Mouse (Mus musculus): ENCODE results near the gene Rftn1. TPM values are rescaled to one million over a fixed set of nuclear protein-coding genes. Genes with fewer than 3 reads are reported as not detected.
"Not testable (repeated sequence)": the region's sequence is repeated elsewhere in the genome, so short reads cannot be mapped to it uniquely, and the experiment has no call there.

Rftn1 gene
- polyA plus RNA-seq, 2 experiments: 14.6 to 15.0 TPM

DNA sequence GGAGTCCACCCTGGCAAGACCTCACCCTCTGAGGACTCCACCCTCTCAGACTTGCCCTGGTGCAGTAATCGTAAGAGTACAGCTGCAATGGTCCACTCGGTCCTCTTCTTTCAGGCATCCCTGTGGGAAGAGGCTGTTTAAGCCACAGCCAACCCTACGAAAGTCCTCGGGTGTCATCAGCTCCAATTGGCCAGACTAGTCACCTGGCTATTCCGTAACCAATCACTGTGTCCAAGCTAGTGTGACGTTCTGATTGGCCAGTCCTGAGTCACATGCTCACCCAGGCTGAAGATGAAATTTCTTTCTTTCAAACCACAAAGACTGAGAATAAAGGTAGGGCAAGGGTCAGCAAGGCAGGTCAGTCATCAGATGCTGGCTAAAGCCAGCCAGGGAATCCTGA, 19.4 kb upstream of the Rftn1 start:
- whole genome bisulfite sequencing: 91% methylated on average over 6 of the region's 6 CpGs
- H3K4me3 ChIP-seq (replicated peaks; ENCODE audit: low read length): no peak overlapping the region
- no peak overlapping the region for H3K4me2 ChIP-seq (replicated peaks; ENCODE audit: low read depth, low read length, severe bottlenecking)
- no peaks in the 10 kb centered on the region for H3K9me3 ChIP-seq (ENCODE audit: control insufficient read depth, low read length)
- H3K27ac ChIP-seq (replicated peaks; ENCODE audit: low read depth, low read length): no peak overlapping the region
- no peaks in the 10 kb centered on the region for H3K4me1 ChIP-seq (ENCODE audit: control insufficient read depth, insufficient read depth, low read length)
- no peaks in the 10 kb centered on the region for H3K27me3 ChIP-seq (ENCODE audit: control insufficient read depth, insufficient read depth, low read length)
- DNase-seq (ENCODE audit: low spot score) (no peak), ATAC-seq (ENCODE audit: low FRiP score, low read depth) (no peak)
- H3K36me3 ChIP-seq (ENCODE audit: control insufficient read depth, insufficient read depth, low read length): no peaks in the 10 kb centered on the region
- TF ChIP-seq POLR2A (IDR thresholded peaks at IDR 0.05; ENCODE audit: borderline replicate concordance, extremely low read depth, insufficient read depth, insufficient read length): no peak
- H3K9ac ChIP-seq (ENCODE audit: low read depth, low read length, severe bottlenecking): no peak overlapping the region

DNA sequence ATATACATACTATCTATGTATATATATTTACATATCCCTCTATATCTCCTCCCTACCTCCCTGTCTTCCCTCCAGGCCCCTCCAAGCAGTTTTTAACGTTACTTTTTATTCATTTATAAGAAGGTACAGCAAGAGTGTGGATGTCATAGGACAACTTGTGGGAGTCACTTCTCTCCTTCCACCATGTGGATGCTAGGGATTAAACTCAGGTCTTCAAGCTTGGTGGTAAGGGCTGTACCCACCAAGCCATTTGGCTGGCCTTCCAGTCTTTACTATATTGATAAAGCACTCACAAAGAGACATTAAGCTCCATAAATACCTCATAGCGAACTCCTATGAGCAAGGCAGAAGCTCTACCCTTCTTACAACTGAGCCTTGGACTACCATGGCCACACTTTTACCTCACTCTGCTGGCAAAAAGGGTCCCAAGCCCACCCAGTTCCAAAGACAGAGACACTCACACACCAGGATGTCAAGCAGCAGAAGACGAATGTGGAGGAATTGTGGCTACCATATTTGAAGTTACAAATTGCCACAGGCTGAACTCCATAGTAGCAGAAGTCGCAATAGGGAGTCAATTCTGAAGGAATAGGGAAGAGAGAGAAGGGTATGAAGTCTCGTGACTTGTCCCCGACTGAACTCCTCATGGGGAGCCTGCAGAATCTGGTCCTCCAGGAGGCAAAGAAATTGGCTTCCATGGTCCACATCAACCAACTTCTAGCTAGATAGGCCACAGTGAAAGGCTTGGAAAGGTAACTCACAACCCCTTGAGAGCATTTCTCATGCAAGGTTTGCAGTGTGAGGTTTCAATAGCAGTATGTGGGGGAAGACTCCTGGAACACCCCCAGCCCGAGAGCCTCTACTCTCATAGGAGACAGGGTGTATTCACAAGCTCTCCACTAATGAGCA, 17.9 kb upstream of the Rftn1 start:
- no peak for DNase-seq (ENCODE audit: low spot score)
- WGBS: 87% methylated on average over 7 of the region's 7 CpGs
- Histone ChIP-seq H3K9me3 (ENCODE audit: control insufficient read depth, low read length) (no peaks in the 10 kb centered on the region), H3K4me2 (replicated peaks; ENCODE audit: low read depth, low read length, severe bottlenecking) (no peak overlapping the region), H3K27ac (replicated peaks; ENCODE audit: low read depth, low read length) (no peak overlapping the region), H3K4me1 (ENCODE audit: control insufficient read depth, insufficient read depth, low read length) (no peaks in the 10 kb centered on the region), H3K4me3 (replicated peaks; ENCODE audit: low read length) (no peak overlapping the region), H3K9ac (ENCODE audit: low read depth, low read length, severe bottlenecking) (no peak overlapping the region), H3K27me3 (ENCODE audit: control insufficient read depth, insufficient read depth, low read length) (no peaks in the 10 kb centered on the region), H3K36me3 (ENCODE audit: control insufficient read depth, insufficient read depth, low read length) (no peaks in the 10 kb centered on the region)
- TF ChIP-seq POLR2A (IDR thresholded peaks at IDR 0.05; ENCODE audit: borderline replicate concordance, extremely low read depth, insufficient read depth, insufficient read length): no peak
- no peak for ATAC-seq (ENCODE audit: low FRiP score, low read depth)

DNA sequence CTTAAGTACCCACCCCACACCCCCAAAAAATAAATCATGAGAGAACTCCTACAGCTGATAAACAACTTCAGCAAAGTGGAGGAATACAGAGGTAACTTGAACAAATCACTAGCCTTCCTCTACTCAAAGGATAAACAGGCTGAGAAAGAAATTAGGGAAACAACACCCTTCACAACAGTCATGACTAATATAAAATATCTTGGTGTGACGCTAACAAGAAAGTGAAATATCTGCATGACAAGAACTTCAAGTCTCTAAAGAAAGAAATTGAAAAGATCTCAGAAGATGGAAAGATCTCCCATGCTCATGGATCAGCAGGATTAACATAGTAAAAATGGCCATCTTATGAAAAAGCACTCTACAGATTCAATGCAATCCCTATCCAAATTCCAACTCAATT, 15.8 kb upstream of the Rftn1 start:
- not testable (repeated sequence) for H3K36me3 ChIP-seq (ENCODE audit: control insufficient read depth, insufficient read depth, low read length); ATAC-seq (ENCODE audit: low FRiP score, low read depth); H3K4me1 ChIP-seq (ENCODE audit: control insufficient read depth, insufficient read depth, low read length); DNase-seq (ENCODE audit: low spot score); H3K9me3 ChIP-seq (ENCODE audit: control insufficient read depth, low read length); H3K4me2 ChIP-seq (replicated peaks; ENCODE audit: low read depth, low read length, severe bottlenecking); H3K27ac ChIP-seq (replicated peaks; ENCODE audit: low read depth, low read length); H3K4me3 ChIP-seq (replicated peaks; ENCODE audit: low read length); H3K27me3 ChIP-seq (ENCODE audit: control insufficient read depth, insufficient read depth, low read length); H3K9ac ChIP-seq (ENCODE audit: low read depth, low read length, severe bottlenecking)
- 98% methylated on average over 1 of the region's 1 CpGs for WGBS

DNA sequence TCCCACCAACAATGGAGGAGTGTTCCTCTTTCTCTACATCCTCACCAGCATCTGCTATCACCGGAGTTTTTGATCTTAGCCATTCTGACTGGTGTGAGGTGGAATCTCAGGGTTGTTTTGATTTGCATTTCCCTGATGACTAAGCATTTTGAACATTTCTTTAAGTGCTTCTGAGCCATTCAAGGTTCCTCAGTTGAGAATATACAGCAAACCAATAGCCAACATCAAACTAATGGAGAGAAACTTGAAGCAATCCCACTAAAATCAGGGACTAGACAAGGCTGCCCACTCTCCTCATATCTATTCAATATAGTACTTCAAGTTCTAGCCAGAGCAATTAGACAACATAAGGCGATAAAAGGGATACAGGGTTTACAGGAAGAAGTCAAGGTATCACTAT, 15.4 kb upstream of the Rftn1 start:
- not testable (repeated sequence) for H3K27ac ChIP-seq (replicated peaks; ENCODE audit: low read depth, low read length); ATAC-seq (ENCODE audit: low FRiP score, low read depth); DNase-seq (ENCODE audit: low spot score); H3K4me3 ChIP-seq (replicated peaks; ENCODE audit: low read length); H3K9me3 ChIP-seq (ENCODE audit: control insufficient read depth, low read length); H3K9ac ChIP-seq (ENCODE audit: low read depth, low read length, severe bottlenecking); H3K27me3 ChIP-seq (ENCODE audit: control insufficient read depth, insufficient read depth, low read length); H3K4me2 ChIP-seq (replicated peaks; ENCODE audit: low read depth, low read length, severe bottlenecking); H3K4me1 ChIP-seq (ENCODE audit: control insufficient read depth, insufficient read depth, low read length); H3K36me3 ChIP-seq (ENCODE audit: control insufficient read depth, insufficient read depth, low read length)
- 81% methylated on average over 2 of the region's 2 CpGs for WGBS

DNA sequence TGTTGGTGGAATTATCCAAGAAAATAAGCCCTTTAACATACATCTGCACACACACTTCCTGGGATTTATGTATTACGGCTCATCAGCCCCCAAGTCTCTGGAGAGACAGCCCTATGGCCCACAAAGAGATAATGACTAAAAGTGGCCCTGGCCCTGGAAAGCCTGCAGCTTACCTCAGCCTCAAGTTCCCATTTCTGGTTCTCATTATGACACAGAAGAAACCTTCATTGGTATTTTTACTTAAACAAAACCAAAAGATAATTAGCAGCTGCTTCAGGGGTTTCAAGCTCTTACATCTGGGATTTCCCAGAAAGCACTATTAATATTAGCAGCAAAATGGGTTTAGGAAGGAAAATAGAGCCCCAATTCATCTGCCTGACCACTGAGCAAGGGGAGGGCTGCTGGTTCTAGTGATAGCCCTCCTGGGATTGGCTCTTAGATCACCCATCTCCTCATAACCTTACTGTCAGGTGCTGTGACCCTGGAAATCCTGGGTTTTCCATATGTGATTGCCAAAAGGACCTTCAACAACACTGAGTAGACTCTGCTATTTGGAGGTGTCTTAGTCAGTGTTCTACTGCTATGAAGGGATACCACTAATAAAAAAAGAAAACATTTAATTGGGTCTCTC, 14.8 kb upstream of the Rftn1 start:
- ATAC-seq (ENCODE audit: low FRiP score, low read depth) (no peak), DNase-seq (ENCODE audit: low spot score) (no peak)
- Histone ChIP-seq H3K9me3 (ENCODE audit: control insufficient read depth, low read length) (no peaks in the 10 kb centered on the region), H3K36me3 (ENCODE audit: control insufficient read depth, insufficient read depth, low read length) (no peaks in the 10 kb centered on the region), H3K27me3 (ENCODE audit: control insufficient read depth, insufficient read depth, low read length) (no peaks in the 10 kb centered on the region), H3K9ac (ENCODE audit: low read depth, low read length, severe bottlenecking) (no peak overlapping the region), H3K27ac (replicated peaks; ENCODE audit: low read depth, low read length) (no peak overlapping the region), H3K4me3 (replicated peaks; ENCODE audit: low read length) (no peak overlapping the region), H3K4me1 (ENCODE audit: control insufficient read depth, insufficient read depth, low read length) (peaks cover 4% of the 10 kb centered on the region; the same call in 1 of the 2 replicates), H3K4me2 (replicated peaks; ENCODE audit: low read depth, low read length, severe bottlenecking) (no peak overlapping the region)
- TF ChIP-seq POLR2A (IDR thresholded peaks at IDR 0.05; ENCODE audit: borderline replicate concordance, extremely low read depth, insufficient read depth, insufficient read length): no peak
- 68% methylated on average over 1 of the region's 1 CpGs for WGBS

All from limb, embryonic 14.5 days (tissue).